Mouse (Mus musculus) olfactory bulb, adult 2 months (tissue): Measurements from ENCODE around the gene Edil3. TPM values are rescaled to one million over a fixed set of nuclear protein-coding genes. Genes with fewer than 3 reads are reported as not detected.

Experiments
- H3K27ac ChIP-seq: fragments of 200-500 bp; 2 replicates; pipeline ENCODE4 v1.5.1; 2012; ENCODE audit warnings: low read depth, low read length; ENCODE audit not compliant: insufficient read depth
- H3K4me1 ChIP-seq: fragments of 200-500 bp; 2 replicates; pipeline ENCODE4 v1.6.1; 2012; ENCODE audit warnings: low read length; ENCODE audit not compliant: control insufficient read depth, insufficient read depth
- H3K4me3 ChIP-seq: fragments of 200-500 bp; 2 replicates; pipeline ENCODE4 v1.5.1; 2012; ENCODE audit warnings: mild to moderate bottlenecking, low read depth, low read length, moderate library complexity; ENCODE audit not compliant: insufficient read depth
- CTCF ChIP-seq: fragments of 200-500 bp; IDR thresholded peaks from 2 replicates; pipeline ENCODE4 v1.5.1; 2012; ENCODE audit warnings: low read depth, mild to moderate bottlenecking, low read length, moderate library complexity; ENCODE audit not compliant: insufficient read depth
- POLR2A ChIP-seq: fragments of 200-500 bp; IDR thresholded peaks from 2 replicates; pipeline ENCODE4 v1.6.1; 2012; ENCODE audit warnings: mild to moderate bottlenecking, low read depth, low read length, moderate library complexity; ENCODE audit not compliant: insufficient read depth
- WGBS: fragments of 180-500 bp; shearing (Covaris S2); methylation state at CpG from one replicate; pipeline ENCODE4 v1.1.7; 2018; 5-methylcytosine and 5-hydroxymethylcytosine counted together
- polyA plus RNA-seq: library from polyadenylated mRNA; stranded (reverse); fragments of >200 nt; gene quantifications from 2 replicates; pipeline ENCODE4 v1.2.4, GENCODE M21; 2012; ENCODE audit warnings: low replicate concordance; ENCODE audit not compliant: missing spikeins, insufficient read depth, insufficient read length

Edil3 gene
- polyA plus RNA-seq, 1 experiment, result 78.5 TPM

GRCm38 (mm10) chr13:89167960-89168359 is 346.7 kb downstream of the Edil3 start:
- TF ChIP-seq CTCF, result no peak
- TF ChIP-seq POLR2A, result no peak
- Histone ChIP-seq H3K4me1 (no peaks in the 10 kb centered on the region), H3K4me3 (no peak overlapping the region), H3K27ac (no peak overlapping the region)
- 80% methylated on average over 1 of the region's 1 CpGs for WGBS

- WGBS, result 86% methylated on average over 4 of the region's 4 CpGs
- no peak overlapping the region for H3K4me3 ChIP-seq
- no peak for TF ChIP-seq POLR2A
- no peak for TF ChIP-seq CTCF
These were observed 348.8 kb downstream of the Edil3 start for GRCm38 (mm10) chr13:89170040-89170439.

GRCm38 (mm10) chr13:89175154-89175553 is 353.9 kb downstream of the Edil3 start:
- TF ChIP-seq POLR2A, result no peak
- H3K4me3 ChIP-seq, result no peak overlapping the region
- 71% methylated on average over 2 of the region's 2 CpGs for WGBS
- H3K27ac ChIP-seq, result no peak overlapping the region
- no peaks in the 10 kb centered on the region for H3K4me1 ChIP-seq

More at GRCm38 (mm10) chr13:89170040-89170439, 348.8 kb downstream of the Edil3 start:
- Histone ChIP-seq H3K4me1 (no peaks in the 10 kb centered on the region), H3K27ac (no peak overlapping the region)

GRCm38 (mm10) chr13:89189051-89189450 is 367.8 kb downstream of the Edil3 start:
- Histone ChIP-seq H3K27ac (no peak overlapping the region), H3K4me1 (no peaks in the 10 kb centered on the region), H3K4me3 (no peak overlapping the region)
- TF ChIP-seq POLR2A (no peak), CTCF (no peak)
- WGBS, result 92% methylated on average over 1 of the region's 1 CpGs

GRCm38 (mm10) chr13:89197019-89197418 is 375.7 kb downstream of the Edil3 start:
- no peak for TF ChIP-seq CTCF
- no peak for TF ChIP-seq POLR2A
- no peak overlapping the region for H3K4me3 ChIP-seq
- WGBS, result 69% methylated on average over 2 of the region's 2 CpGs

GRCm38 (mm10) chr13:89199275-89199674 is 378.0 kb downstream of the Edil3 start:
- no peak overlapping the region for H3K4me3 ChIP-seq
- no peak overlapping the region for H3K27ac ChIP-seq
- H3K4me1 ChIP-seq, result no peaks in the 10 kb centered on the region
- 39% methylated on average over 2 of the region's 2 CpGs for WGBS
- TF ChIP-seq POLR2A (no peak), CTCF (no peak)

More at GRCm38 (mm10) chr13:89197019-89197418, 375.7 kb downstream of the Edil3 start:
- H3K4me1 ChIP-seq, result no peaks in the 10 kb centered on the region
- H3K27ac ChIP-seq, result no peak overlapping the region

GRCm38 (mm10) chr13:89238104-89238503 is 416.8 kb downstream of the Edil3 start:
- TF ChIP-seq POLR2A (no peak), CTCF (no peak)
- Histone ChIP-seq H3K4me3 (no peak overlapping the region), H3K4me1 (no peaks in the 10 kb centered on the region), H3K27ac (no peak overlapping the region)
- WGBS, result 100% methylated on average over 1 of the region's 1 CpGs

GRCm38 (mm10) chr13:89253990-89254642 is 432.8 kb downstream of the Edil3 start:
- Histone ChIP-seq H3K27ac (no peak overlapping the region), H3K4me3 (no peak overlapping the region), H3K4me1 (no peaks in the 10 kb centered on the region)
- TF ChIP-seq POLR2A (no peak), CTCF (no peak)
- 82% methylated on average over 4 of the region's 4 CpGs for WGBS

GRCm38 (mm10) chr13:89256906-89257305 is 435.6 kb downstream of the Edil3 start:
- TF ChIP-seq CTCF, result no peak
- TF ChIP-seq POLR2A, result no peak
- Histone ChIP-seq H3K27ac (no peak overlapping the region), H3K4me1 (no peaks in the 10 kb centered on the region), H3K4me3 (no peak overlapping the region)
- WGBS, result 91% methylated on average over 1 of the region's 1 CpGs

- no peak for TF ChIP-seq CTCF
- no peak for TF ChIP-seq POLR2A
- H3K4me3 ChIP-seq, result no peak overlapping the region
- WGBS, result 26% methylated on average over 5 of the region's 5 CpGs
- no peaks in the 10 kb centered on the region for H3K4me1 ChIP-seq
- 0 out of 2 replicates have a peak overlapping the region, but pooled peaks have one; percentile 51 for H3K27ac ChIP-seq
These were observed 465.5 kb downstream of the Edil3 start for GRCm38 (mm10) chr13:89286696-89287305.
